Mouse (Mus musculus): ENCODE results near the gene Smad1. TPM values are rescaled to one million over a fixed set of nuclear protein-coding genes. Genes with fewer than 3 reads are reported as not detected.
A peak's percentile ranks its signal among the peaks of the same experiment; 100 is the strongest.

Smad1 gene
- polyA plus RNA-seq, 1 experiment = 29.5 TPM

- 1% methylated on average over 74 of the region's 74 CpGs for WGBS
- peak within 1 kb of the TSS; percentile 71 for H3K27ac ChIP-seq (ENCODE audit: insufficient read depth, low read length)
- H3K4me1 ChIP-seq (ENCODE audit: control insufficient read depth, insufficient read depth, low read length) = peaks cover 8% of the 10 kb centered on the region
- no peaks in the 10 kb centered on the region for H3K27me3 ChIP-seq (ENCODE audit: control insufficient read depth, insufficient read depth, low read length)
- DNase-seq = peak; percentile 96 to 97
- TF ChIP-seq CTCF (IDR thresholded peaks at IDR 0.05; ENCODE audit: borderline replicate concordance, insufficient read depth, low read depth, low read length) (no peak), POLR2A (IDR thresholded peaks at IDR 0.05; ENCODE audit: borderline replicate concordance, insufficient read depth, low read length) (peak; percentile 67; the same call in 1 of the 2 replicates)
- H3K4me3 ChIP-seq (replicated peaks; ENCODE audit: insufficient read depth, low read depth, low read length) = peak within 1 kb of the TSS; percentile 75
Measured at GRCm38 (mm10) chr8:79294610-79295275, 104.6 kb downstream of the Smad1 start, which contains the start of gene Mmaa. TSS of gene Mmaa (minus strand) at chr8:79294937.

- Histone ChIP-seq H3K27ac (ENCODE audit: insufficient read depth, low read length) (no peak overlapping the region), H3K4me1 (ENCODE audit: control insufficient read depth, insufficient read depth, low read length) (peaks cover 8% of the 10 kb centered on the region), H3K27me3 (ENCODE audit: control insufficient read depth, insufficient read depth, low read length) (no peaks in the 10 kb centered on the region), H3K4me3 (replicated peaks; ENCODE audit: insufficient read depth, low read depth, low read length) (peak overlapping the region; percentile 64)
- DNase-seq = no peak
- no peak for TF ChIP-seq CTCF (IDR thresholded peaks at IDR 0.05; ENCODE audit: borderline replicate concordance, insufficient read depth, low read depth, low read length)
- TF ChIP-seq POLR2A (IDR thresholded peaks at IDR 0.05; ENCODE audit: borderline replicate concordance, insufficient read depth, low read length) = no peak
- WGBS = 14% methylated on average over 3 of the region's 3 CpGs
Measured at GRCm38 (mm10) chr8:79293841-79294240, 105.5 kb downstream of the Smad1 start.

GRCm38 (mm10) chr8:79292712-79293264 is 106.5 kb downstream of the Smad1 start:
- Histone ChIP-seq H3K4me3 (replicated peaks; ENCODE audit: insufficient read depth, low read depth, low read length) (no peak overlapping the region), H3K4me1 (ENCODE audit: control insufficient read depth, insufficient read depth, low read length) (peaks cover 10% of the 10 kb centered on the region), H3K27ac (ENCODE audit: insufficient read depth, low read length) (no peak overlapping the region), H3K27me3 (ENCODE audit: control insufficient read depth, insufficient read depth, low read length) (no peaks in the 10 kb centered on the region)
- 80% methylated on average over 3 of the region's 3 CpGs for WGBS
- no peak for DNase-seq
- no peak for TF ChIP-seq CTCF (IDR thresholded peaks at IDR 0.05; ENCODE audit: borderline replicate concordance, insufficient read depth, low read depth, low read length)
- TF ChIP-seq POLR2A (IDR thresholded peaks at IDR 0.05; ENCODE audit: borderline replicate concordance, insufficient read depth, low read length) = no peak

GRCm38 (mm10) chr8:79289592-79289991 is 109.7 kb downstream of the Smad1 start:
- peak; percentile 23 to 25 for DNase-seq
- TF ChIP-seq CTCF (IDR thresholded peaks at IDR 0.05; ENCODE audit: borderline replicate concordance, insufficient read depth, low read depth, low read length) (no peak), POLR2A (IDR thresholded peaks at IDR 0.05; ENCODE audit: borderline replicate concordance, insufficient read depth, low read length) (no peak)
- Histone ChIP-seq H3K27ac (ENCODE audit: insufficient read depth, low read length) (no peak overlapping the region), H3K4me1 (ENCODE audit: control insufficient read depth, insufficient read depth, low read length) (peaks cover 10% of the 10 kb centered on the region), H3K4me3 (replicated peaks; ENCODE audit: insufficient read depth, low read depth, low read length) (no peak overlapping the region), H3K27me3 (ENCODE audit: control insufficient read depth, insufficient read depth, low read length) (no peaks in the 10 kb centered on the region)
- 55% methylated on average over 5 of the region's 5 CpGs for WGBS

GRCm38 (mm10) chr8:79288681-79289080 is 110.6 kb downstream of the Smad1 start:
- H3K27me3 ChIP-seq (ENCODE audit: control insufficient read depth, insufficient read depth, low read length) = no peaks in the 10 kb centered on the region
- WGBS = 46% methylated on average over 2 of the region's 2 CpGs

More at GRCm38 (mm10) chr8:79288681-79289080, 110.6 kb downstream of the Smad1 start:
- TF ChIP-seq CTCF (IDR thresholded peaks at IDR 0.05; ENCODE audit: borderline replicate concordance, insufficient read depth, low read depth, low read length) = no peak
- TF ChIP-seq POLR2A (IDR thresholded peaks at IDR 0.05; ENCODE audit: borderline replicate concordance, insufficient read depth, low read length) = no peak
- H3K4me1 ChIP-seq (ENCODE audit: control insufficient read depth, insufficient read depth, low read length) = peaks cover 10% of the 10 kb centered on the region
- DNase-seq = no peak
- no peak overlapping the region for H3K4me3 ChIP-seq (replicated peaks; ENCODE audit: insufficient read depth, low read depth, low read length)
- H3K27ac ChIP-seq (ENCODE audit: insufficient read depth, low read length) = no peak overlapping the region

Other genes with a start within 250 kb of the Smad1 start
- gene 1700011L22Rik, start 150.9 kb downstream of the Smad1 start, polyA plus RNA-seq (2012; rRNA removed) = 0.11 TPM in 1 of 2 replicates, not detected in the other
- gene Mmaa, start 104.6 kb downstream of the Smad1 start, polyA plus RNA-seq (2012; rRNA removed) = 33.1 and 33.8 TPM in 2 replicates
- gene Otud4, start 240.1 kb upstream of the Smad1 start, polyA plus RNA-seq (2012; rRNA removed) = 23.6 and 25.0 TPM in 2 replicates